Mouse (Mus musculus) lung, postnatal 0 days (tissue): ENCODE measurements around the gene Nthl1. TPM values are rescaled to one million over a fixed set of nuclear protein-coding genes. Genes with fewer than 3 reads are reported as not detected.

Source experiments
- ATAC-seq: fragments of 200-750 bp; cut with Nextera tagmentation; 2 replicates; pipeline ENCODE4 v1.8.0; 2017; ENCODE audit warnings: moderate library complexity
- DNase-seq: peaks from one replicate; pipeline ENCODE4 v3.0.0-alpha.2; 2016; ENCODE audit warnings: low spot score
- H3K27ac ChIP-seq: fragments of 300-500 bp; sonication (generic); 2 replicates; pipeline ENCODE4 v1.5.1; 2014; ENCODE audit warnings: antibody characterized with exemption, mild to moderate bottlenecking, low read length, mixed read lengths
- H3K27me3 ChIP-seq: fragments of 300-500 bp; sonication (generic); replicated peaks from 2 replicates; pipeline ENCODE4 v1.6.1; 2014; ENCODE audit warnings: low read length, mixed read lengths; ENCODE audit not compliant: insufficient read depth
- H3K36me3 ChIP-seq: fragments of 300-500 bp; sonication (generic); 2 replicates; pipeline ENCODE4 v1.6.1; 2014; ENCODE audit warnings: low read length, mixed read lengths; ENCODE audit not compliant: insufficient read depth
- H3K4me1 ChIP-seq: fragments of 300-500 bp; sonication (generic); 2 replicates; pipeline ENCODE4 v1.6.1; 2014; ENCODE audit warnings: antibody characterized with exemption, low read depth, low read length, mixed read lengths; ENCODE audit not compliant: insufficient read depth
- H3K4me2 ChIP-seq: fragments of 300-500 bp; sonication (generic); replicated peaks from 2 replicates; pipeline ENCODE4 v1.6.1; 2014; ENCODE audit warnings: low read depth, mild to moderate bottlenecking, low read length, moderate library complexity, mixed read lengths
- H3K4me3 ChIP-seq: fragments of 300-500 bp; sonication (generic); 2 replicates; pipeline ENCODE4 v1.5.1; 2014; ENCODE audit warnings: low read depth, low read length
- H3K9ac ChIP-seq: fragments of 300-500 bp; sonication (generic); replicated peaks from 2 replicates; pipeline ENCODE4 v1.6.1; 2014; ENCODE audit warnings: low read depth, mild to moderate bottlenecking
- H3K9me3 ChIP-seq: fragments of 300-500 bp; sonication (generic); 2 replicates; pipeline ENCODE4 v1.6.1; 2016; ENCODE audit warnings: low read length, mixed read lengths
- CTCF ChIP-seq: IDR thresholded peaks from 2 replicates; pipeline ENCODE4 v1.5.1; 2016; ENCODE audit warnings: antibody characterized with exemption, mild to moderate bottlenecking
- EP300 ChIP-seq: IDR thresholded peaks from 2 replicates; pipeline ENCODE4 v1.6.1; 2016; ENCODE audit warnings: antibody characterized with exemption, mild to moderate bottlenecking, control low read depth
- WGBS: fragments of 180-500 bp; shearing (Covaris S2); extraction: QIAGEN DNeasy Blood & Tissue Kit; methylation state at CpG from one replicate; pipeline ENCODE4 v1.1.7; 2014; 5-methylcytosine and 5-hydroxymethylcytosine counted together
- polyA plus RNA-seq: library from polyadenylated mRNA; unstranded; fragments of >200 nt; fragmentation: Nextera tagmentation; extraction: Ambion mirVana; gene quantifications from 2 replicates; pipeline ENCODE4 v1.2.1, GENCODE M21; 2015

Gene Nthl1
- polyA plus RNA-seq, 1 experiment from 2014 or later: 13.8 TPM

GRCm38 (mm10) chr17:24645916-24646315 is 13.4 kb downstream of the Nthl1 start:
- H3K4me2 ChIP-seq: peak overlapping the region; percentile 46; the same call in 1 of the 2 replicates
- DNase-seq: no peak

GRCm38 (mm10) chr17:24646381-24646780 is 13.9 kb downstream of the Nthl1 start:
- Histone ChIP-seq H3K9ac (no peak overlapping the region; the same call in 1 of the 2 replicates), H3K4me1 (peaks cover 32% of the 10 kb centered on the region), H3K4me2 (no peak overlapping the region), H3K36me3 (peaks cover 12% of the 10 kb centered on the region), H3K27ac (peak overlapping the region; percentile 92), H3K4me3 (no peak overlapping the region), H3K9me3 (no peaks in the 10 kb centered on the region), H3K27me3 (no peaks in the 10 kb centered on the region)
- no peak for ATAC-seq
- TF ChIP-seq EP300: no peak
- TF ChIP-seq CTCF: no peak
- WGBS: 75% methylated on average over 4 of the region's 4 CpGs
- DNase-seq: no peak

More at GRCm38 (mm10) chr17:24645916-24646315, 13.4 kb downstream of the Nthl1 start:
- H3K36me3 ChIP-seq: peaks cover 12% of the 10 kb centered on the region
- peak; percentile 62 for TF ChIP-seq EP300
- TF ChIP-seq CTCF: no peak
- peaks cover 30% of the 10 kb centered on the region for H3K4me1 ChIP-seq
- H3K27ac ChIP-seq: peak overlapping the region; percentile 92
- peak overlapping the region; percentile 32; the same call in 1 of the 2 replicates for H3K9ac ChIP-seq
- H3K27me3 ChIP-seq: no peaks in the 10 kb centered on the region
- WGBS: 71% methylated on average over 3 of the region's 3 CpGs
- no peak; the same call in 1 of the 2 replicates for ATAC-seq
- no peak overlapping the region for H3K4me3 ChIP-seq
- no peaks in the 10 kb centered on the region for H3K9me3 ChIP-seq

- H3K4me3 ChIP-seq: peak overlapping the region; percentile 26
- peak overlapping the region; percentile 21 for H3K9ac ChIP-seq
- no peak for DNase-seq
- H3K9me3 ChIP-seq: no peaks in the 10 kb centered on the region
- H3K36me3 ChIP-seq: peaks cover 12% of the 10 kb centered on the region
- no peak for TF ChIP-seq EP300
- no peak for TF ChIP-seq CTCF
- H3K4me1 ChIP-seq: peaks cover 32% of the 10 kb centered on the region
- 62% methylated on average over 11 of the region's 11 CpGs for WGBS
- peak overlapping the region; percentile 72 for H3K27ac ChIP-seq
- ATAC-seq: no peak
- H3K27me3 ChIP-seq: no peaks in the 10 kb centered on the region
- H3K4me2 ChIP-seq: peak overlapping the region; percentile 95
Measured at GRCm38 (mm10) chr17:24647493-24647892, 15.0 kb downstream of the Nthl1 start.

GRCm38 (mm10) chr17:24648731-24649377 is 16.4 kb downstream of the Nthl1 start:
- Histone ChIP-seq H3K9me3 (no peaks in the 10 kb centered on the region), H3K36me3 (peaks cover 8% of the 10 kb centered on the region; the same call in 1 of the 2 replicates), H3K4me3 (peak overlapping the region; percentile 90), H3K4me1 (peaks cover 28% of the 10 kb centered on the region), H3K9ac (peak overlapping the region; percentile 74), H3K4me2 (peak overlapping the region; percentile 95), H3K27me3 (no peaks in the 10 kb centered on the region), H3K27ac (peak overlapping the region; percentile 87)
- no peak for ATAC-seq
- TF ChIP-seq EP300 (no peak), CTCF (peak; percentile 50)
- 63% methylated on average over 10 of the region's 10 CpGs for WGBS
- DNase-seq: no peak

- peak overlapping the region; percentile 95 for H3K4me2 ChIP-seq
- peak overlapping the region; percentile 90 for H3K4me3 ChIP-seq
- no peaks in the 10 kb centered on the region for H3K9me3 ChIP-seq
- peak overlapping the region; percentile 87 for H3K27ac ChIP-seq
- WGBS: under 1% methylated on average over 19 of the region's 35 CpGs
- peaks cover 8% of the 10 kb centered on the region; the same call in 1 of the 2 replicates for H3K36me3 ChIP-seq
- no peaks in the 10 kb centered on the region for H3K27me3 ChIP-seq
- TF ChIP-seq CTCF: peak; percentile 15
- no peak for TF ChIP-seq EP300
- DNase-seq (peak; percentile 68), ATAC-seq (peak; percentile 18)
- peaks cover 22% of the 10 kb centered on the region for H3K4me1 ChIP-seq
- peak overlapping the region; percentile 74 for H3K9ac ChIP-seq
Measured at GRCm38 (mm10) chr17:24649581-24650069, 17.1 kb downstream of the Nthl1 start.

GRCm38 (mm10) chr17:24650070-24650616 is 17.7 kb downstream of the Nthl1 start, which contains the start of gene Slc9a3r2:
Gene Slc9a3r2, minus strand, starts transcription at chr17:24650327.
- H3K9me3 ChIP-seq: no peaks in the 10 kb centered on the region
- peak within 1 kb of the TSS; percentile 90 for H3K4me3 ChIP-seq
- DNase-seq: peak; percentile 73
- peak within 1 kb of the TSS; percentile 87 for H3K27ac ChIP-seq
- ATAC-seq: peak; percentile 69
- under 1% methylated on average over 20 of the region's 41 CpGs for WGBS
- TF ChIP-seq CTCF (no peak), EP300 (no peak)
- no peaks in the 10 kb centered on the region for H3K27me3 ChIP-seq
- H3K4me1 ChIP-seq: peaks cover 17% of the 10 kb centered on the region; the same call in 1 of the 2 replicates
- H3K9ac ChIP-seq: peak within 1 kb of the TSS; percentile 74
- H3K36me3 ChIP-seq: peaks cover 8% of the 10 kb centered on the region; the same call in 1 of the 2 replicates
- peak within 1 kb of the TSS; percentile 95 for H3K4me2 ChIP-seq
